Mouse (Mus musculus) midbrain, embryonic 16.5 days (tissue): ENCODE measurements around the gene Dnah7a. TPM values are rescaled to one million over a fixed set of nuclear protein-coding genes. Genes with fewer than 3 reads are reported as not detected.
"Not testable (repeated sequence)": the region's sequence is repeated elsewhere in the genome, so short reads cannot be mapped to it uniquely, and the experiment has no call there.

Experiments used
- ATAC-seq: fragments of 200-750 bp; cut with Nextera tagmentation; 2 replicates; pipeline ENCODE4 v1.8.0; 2017; ENCODE audit warnings: moderate TSS enrichment
- H3K27ac ChIP-seq: fragments of 300-500 bp; sonication (generic); 2 replicates; pipeline ENCODE4 v1.5.1; 2014; ENCODE audit warnings: mild to moderate bottlenecking, low read length, mixed read lengths
- H3K27me3 ChIP-seq: fragments of 300-500 bp; sonication (generic); 2 replicates; pipeline ENCODE4 v1.6.1; 2014; ENCODE audit warnings: low read depth, low read length, mixed read lengths; ENCODE audit not compliant: control insufficient read depth, insufficient read depth
- H3K36me3 ChIP-seq: fragments of 300-500 bp; sonication (generic); 2 replicates; pipeline ENCODE4 v1.6.1; 2014; ENCODE audit warnings: mild to moderate bottlenecking, low read length, moderate library complexity, mixed read lengths; ENCODE audit not compliant: control insufficient read depth, insufficient read depth
- H3K4me1 ChIP-seq: fragments of 300-500 bp; sonication (generic); 2 replicates; pipeline ENCODE4 v1.6.1; 2014; ENCODE audit warnings: mild to moderate bottlenecking, low read length, mixed read lengths; ENCODE audit not compliant: control insufficient read depth, insufficient read depth
- H3K4me2 ChIP-seq: fragments of 300-500 bp; sonication (generic); 2 replicates; pipeline ENCODE4 v1.6.1; 2014; ENCODE audit warnings: mild to moderate bottlenecking, low read length, mixed read lengths
- H3K4me3 ChIP-seq: fragments of 300-500 bp; sonication (generic); 2 replicates; pipeline ENCODE4 v1.5.1; 2014; ENCODE audit warnings: low read depth, mild to moderate bottlenecking, low read length, moderate library complexity, mixed read lengths
- H3K9ac ChIP-seq: fragments of 300-500 bp; sonication (generic); 2 replicates; pipeline ENCODE4 v1.6.1; 2014; ENCODE audit warnings: low read depth, low read length, mixed read lengths
- H3K9me3 ChIP-seq: fragments of 300-500 bp; sonication (generic); replicated peaks from 2 replicates; pipeline ENCODE4 v1.6.1; 2014; ENCODE audit warnings: mild to moderate bottlenecking, low read length, mixed read lengths; ENCODE audit not compliant: control insufficient read depth, poor library complexity, severe bottlenecking
- WGBS: fragments of 180-500 bp; shearing (Covaris S2); extraction: QIAGEN DNeasy Blood & Tissue Kit; methylation state at CpG from one replicate; pipeline ENCODE4 v1.1.7; 2014; 5-methylcytosine and 5-hydroxymethylcytosine counted together
- polyA plus RNA-seq: library from polyadenylated mRNA; unstranded; fragments of >200 nt; fragmentation: Nextera tagmentation; extraction: Ambion mirVana; gene quantifications from 2 replicates; pipeline ENCODE4 v1.2.1, GENCODE M21; 2015

The Dnah7a gene
- polyA plus RNA-seq, 1 experiment from 2014 or later, result 11.5 TPM

DNA sequence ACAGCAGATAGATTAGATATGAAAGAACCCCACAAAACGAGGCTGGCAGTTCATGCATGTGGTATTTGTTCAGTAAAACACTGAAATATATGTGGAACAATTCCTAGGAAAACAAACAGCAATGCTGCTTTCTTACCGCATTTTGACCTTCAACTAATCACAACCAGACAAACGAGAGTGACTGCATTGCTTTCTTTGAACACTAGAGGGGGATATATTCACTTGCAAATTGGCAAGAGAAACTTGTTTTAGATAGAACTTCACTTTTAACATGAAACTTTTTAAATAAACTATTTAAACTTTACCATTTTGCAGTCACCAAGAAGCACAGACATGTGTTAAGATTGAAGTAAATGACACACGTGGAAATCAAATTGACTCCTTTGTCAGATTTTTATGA lies 8.9 kb upstream of the Dnah7a start:
- WGBS, result 3% methylated on average over 4 of the region's 4 CpGs
- no peak for ATAC-seq
- Histone ChIP-seq H3K9me3 (no peaks in the 10 kb centered on the region), H3K36me3 (no peaks in the 10 kb centered on the region), H3K27ac (no peak overlapping the region), H3K4me3 (no peak overlapping the region), H3K4me1 (no peaks in the 10 kb centered on the region), H3K9ac (no peak overlapping the region), H3K27me3 (no peaks in the 10 kb centered on the region), H3K4me2 (no peak overlapping the region)

DNA sequence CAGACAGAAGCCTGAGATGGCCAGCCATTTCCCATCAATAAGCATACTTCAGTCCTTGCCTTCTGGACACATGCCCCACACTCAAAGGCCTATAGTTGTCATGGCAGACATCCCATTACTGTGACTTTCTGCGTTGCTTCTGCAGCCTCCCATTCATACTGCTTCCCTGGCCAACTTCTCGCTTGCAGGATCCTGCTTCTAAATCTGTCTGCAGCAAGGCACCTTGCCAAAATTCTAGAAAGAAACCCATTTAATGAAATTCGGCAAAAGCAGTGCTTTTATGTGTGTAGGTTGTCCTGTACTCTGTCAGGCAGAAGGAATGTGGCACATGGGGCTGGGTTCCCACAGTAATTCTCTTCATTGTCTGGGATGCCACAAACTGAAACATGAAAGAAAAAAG lies 6.8 kb upstream of the Dnah7a start:
- H3K4me1 ChIP-seq, H3K4me3 ChIP-seq, H3K9ac ChIP-seq, H3K27ac ChIP-seq, H3K36me3 ChIP-seq, H3K9me3 ChIP-seq, H3K27me3 ChIP-seq, H3K4me2 ChIP-seq: not testable (repeated sequence)
- 43% methylated on average over 2 of the region's 3 CpGs for WGBS
- peak; percentile 59 for ATAC-seq

DNA sequence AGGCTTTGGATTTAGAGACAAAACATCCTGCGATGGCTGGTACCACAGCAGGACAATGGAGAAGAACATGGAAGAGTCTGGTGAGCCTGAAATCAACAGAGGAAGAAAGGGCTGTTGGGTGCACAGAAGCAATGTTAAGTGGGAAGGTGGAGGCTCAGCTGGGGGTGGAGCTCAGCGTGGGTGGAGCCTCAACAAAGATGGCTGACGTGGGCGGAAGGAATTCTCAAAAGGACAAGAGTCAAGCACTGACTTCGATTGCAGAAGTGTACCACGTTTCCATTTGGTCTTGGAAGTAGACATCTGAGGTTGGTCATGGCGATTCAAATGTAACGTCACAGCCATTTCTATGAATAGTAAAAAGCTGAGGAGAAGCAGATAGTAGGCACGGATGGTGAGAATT lies 4.5 kb upstream of the Dnah7a start:
- Histone ChIP-seq H3K36me3 (no peaks in the 10 kb centered on the region), H3K27ac (no peak overlapping the region), H3K27me3 (no peaks in the 10 kb centered on the region), H3K4me1 (peaks cover 5% of the 10 kb centered on the region; the same call in 1 of the 2 replicates), H3K4me3 (no peak overlapping the region), H3K9me3 (no peaks in the 10 kb centered on the region), H3K9ac (no peak overlapping the region), H3K4me2 (no peak overlapping the region)
- 92% methylated on average over 9 of the region's 9 CpGs for WGBS
- ATAC-seq, result no peak

DNA sequence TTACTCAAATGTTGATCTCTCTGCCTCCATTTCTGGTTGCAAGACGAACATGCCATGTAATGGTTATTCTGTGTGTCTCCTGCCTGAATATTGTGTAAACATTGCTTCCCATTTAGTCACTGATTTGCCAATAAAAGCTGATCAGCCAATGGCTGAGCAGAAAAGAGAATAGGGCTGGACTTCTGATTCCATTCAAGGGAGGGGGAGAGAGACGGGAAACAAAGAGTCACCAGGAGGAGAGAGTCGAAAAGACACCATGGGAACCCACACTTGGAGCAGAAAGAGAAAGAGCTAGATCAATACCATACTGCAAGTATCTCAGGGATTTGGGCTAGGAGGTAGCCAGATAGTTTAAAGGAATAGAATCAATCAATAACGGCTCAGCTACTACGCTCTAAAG lies 3.0 kb upstream of the Dnah7a start:
- WGBS, result 67% methylated on average over 5 of the region's 5 CpGs
- H3K4me2 ChIP-seq, H3K36me3 ChIP-seq, H3K27ac ChIP-seq, H3K9ac ChIP-seq, H3K9me3 ChIP-seq, H3K4me3 ChIP-seq, ATAC-seq, H3K4me1 ChIP-seq, H3K27me3 ChIP-seq: not testable (repeated sequence)

DNA sequence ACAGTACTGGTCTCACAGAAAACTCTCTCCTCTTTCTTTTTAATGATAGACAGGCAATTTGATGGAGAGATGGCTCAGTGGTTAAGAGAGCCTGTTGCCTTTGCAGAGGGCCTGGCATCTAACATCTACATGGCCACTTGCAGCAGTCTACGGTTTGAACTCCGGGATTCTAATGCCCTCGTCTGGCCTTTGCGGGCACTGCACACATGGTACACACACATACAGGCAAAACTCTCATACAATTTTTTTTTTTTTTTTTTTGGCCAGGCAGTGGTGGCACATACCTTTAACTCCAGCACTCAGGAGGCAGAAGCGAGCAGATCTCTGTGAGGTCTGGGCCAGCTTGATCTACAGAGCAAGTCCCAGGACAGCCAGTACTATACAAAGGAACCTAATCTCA lies 2.4 kb downstream of the Dnah7a start:
- Histone ChIP-seq H3K9me3 (no peaks in the 10 kb centered on the region), H3K9ac (no peak overlapping the region), H3K27ac (no peak overlapping the region), H3K27me3 (no peaks in the 10 kb centered on the region), H3K4me1 (peaks cover 5% of the 10 kb centered on the region; the same call in 1 of the 2 replicates), H3K4me2 (no peak overlapping the region), H3K4me3 (no peak overlapping the region), H3K36me3 (no peaks in the 10 kb centered on the region)
- no peak for ATAC-seq
- WGBS, result 90% methylated on average over 5 of the region's 5 CpGs

DNA sequence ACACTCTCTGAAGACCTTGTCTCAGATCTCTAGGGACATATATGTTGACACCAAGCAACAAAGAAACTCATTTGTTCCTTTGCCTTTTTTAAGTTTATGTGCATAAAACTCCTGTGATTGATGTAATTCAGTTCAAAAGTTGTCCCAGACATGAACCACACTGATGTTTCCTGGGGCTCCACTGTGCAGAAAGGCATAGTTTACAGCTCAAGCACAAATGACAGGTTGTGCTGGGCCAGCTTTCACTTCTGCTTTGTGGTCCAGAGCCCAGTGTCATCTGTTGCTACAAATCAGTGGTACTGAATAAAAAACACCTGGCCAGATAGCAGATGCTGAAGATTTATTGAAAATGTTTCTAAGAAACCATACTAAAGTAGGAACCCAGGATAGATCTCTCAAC lies 42.3 kb downstream of the Dnah7a start:
- not testable (repeated sequence) for H3K36me3 ChIP-seq, H3K4me3 ChIP-seq, H3K27ac ChIP-seq, H3K4me2 ChIP-seq, H3K4me1 ChIP-seq, ATAC-seq, H3K27me3 ChIP-seq, H3K9ac ChIP-seq, H3K9me3 ChIP-seq

DNA sequence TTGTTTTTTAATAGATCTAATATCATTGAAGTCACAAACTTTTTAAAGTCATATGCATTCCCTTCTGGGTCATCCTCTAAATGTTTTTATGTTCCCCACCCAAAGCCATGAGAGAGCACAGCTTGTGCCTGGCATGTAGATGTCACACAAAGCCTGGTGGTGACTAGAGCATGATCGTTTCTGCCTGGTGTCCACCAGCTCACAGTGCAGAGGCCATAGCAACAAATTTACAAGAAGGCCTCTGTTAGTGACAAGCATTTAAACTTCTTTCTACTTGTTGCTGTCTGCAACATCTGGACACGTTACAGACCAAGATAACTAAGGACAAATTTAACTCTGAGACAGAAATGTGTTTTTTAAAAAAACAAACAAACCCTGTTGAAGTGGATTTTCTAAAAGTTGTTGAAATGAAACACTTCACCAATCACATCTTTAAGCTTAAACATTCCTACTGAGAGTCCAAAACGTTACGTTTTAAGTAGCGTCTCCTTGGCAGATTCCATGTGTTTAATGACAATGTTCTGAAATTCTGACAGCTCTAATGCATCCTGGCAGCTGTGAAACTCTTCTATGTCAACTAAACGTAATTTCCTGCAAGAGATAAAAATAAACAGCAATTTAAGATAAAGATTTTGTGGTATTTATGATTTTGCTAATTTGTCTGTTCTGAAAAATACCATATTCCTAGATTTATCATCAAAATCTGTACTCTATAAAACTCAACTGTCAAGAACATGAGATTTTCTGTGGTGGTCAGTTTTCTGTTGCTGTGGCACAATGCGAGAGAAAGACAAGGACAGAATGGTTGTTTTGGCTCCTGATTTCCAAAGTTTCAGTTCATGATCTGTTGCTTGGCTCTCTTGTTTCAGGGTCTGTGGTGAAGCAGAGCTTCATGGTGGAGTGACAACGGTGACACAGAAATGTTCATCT lies 66.5 kb downstream of the Dnah7a start:
- H3K36me3 ChIP-seq, result no peaks in the 10 kb centered on the region
- no peak for ATAC-seq
- 71% methylated on average over 8 of the region's 8 CpGs for WGBS
- no peak overlapping the region for H3K4me2 ChIP-seq
- no peaks in the 10 kb centered on the region for H3K4me1 ChIP-seq
- no peaks in the 10 kb centered on the region for H3K27me3 ChIP-seq
- no peak overlapping the region for H3K27ac ChIP-seq
- no peak overlapping the region for H3K9ac ChIP-seq
- no peak overlapping the region for H3K4me3 ChIP-seq
- H3K9me3 ChIP-seq, result no peaks in the 10 kb centered on the region

DNA sequence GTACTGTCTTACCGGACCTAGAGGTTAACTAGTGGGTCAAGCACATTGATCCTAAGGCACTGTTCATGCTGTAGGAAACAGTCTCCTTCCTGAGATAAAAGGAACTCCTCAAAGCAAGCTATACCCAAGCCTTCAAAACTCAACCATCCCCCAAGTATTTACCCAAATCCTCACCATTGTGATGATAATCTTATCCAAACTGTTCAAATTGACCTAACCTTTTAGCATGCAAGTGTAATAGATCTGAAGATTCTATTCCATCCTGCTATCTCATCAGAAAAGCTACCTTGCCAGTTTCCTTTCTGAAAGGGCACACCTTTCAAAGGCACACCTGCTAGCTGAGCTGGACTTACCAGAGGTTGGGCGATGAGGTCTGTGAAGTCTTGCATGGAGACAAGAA lies 70.9 kb downstream of the Dnah7a start:
- not testable (repeated sequence) for H3K27ac ChIP-seq, H3K27me3 ChIP-seq, H3K9me3 ChIP-seq, ATAC-seq, H3K4me2 ChIP-seq, H3K36me3 ChIP-seq, H3K9ac ChIP-seq, H3K4me1 ChIP-seq, H3K4me3 ChIP-seq
- 66% methylated on average over 2 of the region's 2 CpGs for WGBS

DNA sequence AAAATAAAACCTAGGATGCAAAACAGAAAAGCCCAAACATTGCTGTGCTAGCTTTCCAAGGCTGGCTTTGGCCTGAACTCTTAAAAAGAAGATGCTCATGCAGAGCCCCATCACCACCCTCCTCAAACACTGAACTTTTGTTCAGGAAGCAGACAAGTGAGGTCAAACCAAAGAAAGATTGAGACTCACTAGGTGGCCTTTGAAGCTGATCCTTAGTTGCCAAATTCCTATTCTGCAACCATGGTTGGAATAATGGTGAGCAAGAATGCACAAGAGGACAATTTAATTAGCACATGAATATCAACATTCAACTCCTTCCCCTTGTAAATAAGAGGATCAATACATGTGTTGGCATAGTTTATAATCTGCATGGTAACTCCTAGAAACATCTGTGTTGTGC lies 74.5 kb downstream of the Dnah7a start:
- H3K4me1 ChIP-seq, ATAC-seq, H3K4me2 ChIP-seq, H3K9ac ChIP-seq, H3K27me3 ChIP-seq, H3K36me3 ChIP-seq, H3K4me3 ChIP-seq, H3K27ac ChIP-seq, H3K9me3 ChIP-seq: not testable (repeated sequence)
